Mouse (Mus musculus): ENCODE results near the gene Stk40.
"Not testable (repeated sequence)": the region's sequence is repeated elsewhere in the genome, so short reads cannot be mapped to it uniquely, and the experiment has no call there.

Gene Stk40

DNA sequence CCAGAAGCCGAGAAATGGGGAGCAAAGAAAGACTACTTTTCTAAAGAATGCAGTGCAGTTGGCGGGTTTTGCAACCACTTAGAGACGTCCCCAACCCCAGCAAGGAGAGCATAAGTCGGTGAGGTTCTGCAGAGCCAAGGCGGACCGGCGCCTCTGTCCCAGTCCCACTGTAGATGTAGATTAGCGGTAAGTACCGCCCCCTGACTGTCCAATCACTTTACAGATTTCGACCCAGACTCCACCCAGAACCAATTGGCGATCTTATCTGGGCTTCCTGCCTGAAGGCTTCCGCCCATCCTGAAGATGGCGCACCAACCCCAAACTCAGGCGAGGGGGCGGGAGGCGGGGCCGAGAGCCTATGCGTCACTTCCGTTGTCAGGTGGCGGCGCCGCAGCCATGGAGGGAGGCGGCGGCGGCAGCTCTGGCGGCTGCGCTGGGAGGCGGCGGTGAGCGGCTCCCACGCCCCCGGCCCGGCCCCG is at the start of gene Stk40:
Gene Stk40 (plus strand): TSS at position 368 of the 479 bp plus-strand sequence.
- in situ Hi-C loops (cut with MboI, MseI) = loop anchor here in 1 of 2 experiments (5.0 kb wide), 1 partner anchor 914 kb away; no protein-coding TSS in a partner anchor

DNA sequence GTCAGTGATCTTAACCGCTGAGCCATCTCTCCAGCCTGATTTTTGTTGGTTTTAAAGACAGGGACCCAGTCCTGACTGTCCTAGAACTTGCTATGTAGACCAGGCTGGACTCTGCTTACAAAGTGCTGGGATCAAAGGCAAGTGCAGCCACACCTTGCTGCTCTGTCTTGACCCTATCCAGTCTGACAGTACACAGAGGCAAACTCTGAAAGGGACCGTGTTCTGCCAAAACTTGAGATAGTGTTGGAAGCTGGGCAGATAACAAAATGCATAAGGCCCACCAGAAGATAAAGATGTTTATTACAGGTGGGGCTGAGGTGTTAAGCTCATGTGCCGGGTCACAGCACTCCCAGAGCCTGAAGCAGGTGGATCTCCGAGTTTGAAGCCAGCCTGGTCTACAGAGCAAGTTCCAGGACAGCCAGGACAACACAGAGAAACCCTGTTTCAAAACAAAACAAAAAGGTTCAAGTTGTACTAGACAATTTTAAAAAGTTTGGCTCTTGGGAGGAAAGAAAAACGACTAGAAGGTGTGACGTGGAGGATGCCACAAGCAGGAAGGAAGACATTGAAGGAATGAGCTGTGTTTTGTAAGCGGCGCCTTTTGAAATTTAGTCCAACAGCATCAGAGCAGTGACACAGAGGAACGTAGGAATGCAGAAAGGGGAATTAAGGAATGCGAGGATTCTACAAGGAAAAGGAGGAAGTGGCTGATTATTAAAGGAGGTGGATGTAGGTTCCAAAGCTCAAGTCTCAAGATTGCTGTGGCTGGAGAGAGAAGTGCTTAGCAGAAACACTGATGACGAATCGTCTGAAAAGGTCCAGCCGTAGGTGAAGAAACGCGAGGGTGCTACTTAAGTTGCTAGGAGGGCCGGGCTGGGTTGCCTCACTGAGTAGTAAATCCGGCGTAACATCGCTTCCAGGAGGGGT is 46.3 kb upstream of the Stk40 start:
- in situ Hi-C loops (cut with MboI, MseI) = no loop called here

GRCm38 (mm10) chr4:126058134-126058996 is 45.4 kb upstream of the Stk40 start, which contains the start of gene Oscp1:
Oscp1 (plus strand) TSS chr4:126058565.
- in situ Hi-C loops (cut with MboI, MseI) = no loop called here

- in situ Hi-C loops (cut with MboI, MseI) = no loop called here
Observed at GRCm38 (mm10) chr4:126058997-126059362, 44.8 kb upstream of the Stk40 start.

- in situ Hi-C loops (cut with MboI, MseI) = no loop called here
Observed at GRCm38 (mm10) chr4:126062856-126063255, 40.9 kb upstream of the Stk40 start.

GRCm38 (mm10) chr4:126065241-126065640 is 38.5 kb upstream of the Stk40 start:
- in situ Hi-C loops (cut with MboI, MseI) = no loop called here

DNA sequence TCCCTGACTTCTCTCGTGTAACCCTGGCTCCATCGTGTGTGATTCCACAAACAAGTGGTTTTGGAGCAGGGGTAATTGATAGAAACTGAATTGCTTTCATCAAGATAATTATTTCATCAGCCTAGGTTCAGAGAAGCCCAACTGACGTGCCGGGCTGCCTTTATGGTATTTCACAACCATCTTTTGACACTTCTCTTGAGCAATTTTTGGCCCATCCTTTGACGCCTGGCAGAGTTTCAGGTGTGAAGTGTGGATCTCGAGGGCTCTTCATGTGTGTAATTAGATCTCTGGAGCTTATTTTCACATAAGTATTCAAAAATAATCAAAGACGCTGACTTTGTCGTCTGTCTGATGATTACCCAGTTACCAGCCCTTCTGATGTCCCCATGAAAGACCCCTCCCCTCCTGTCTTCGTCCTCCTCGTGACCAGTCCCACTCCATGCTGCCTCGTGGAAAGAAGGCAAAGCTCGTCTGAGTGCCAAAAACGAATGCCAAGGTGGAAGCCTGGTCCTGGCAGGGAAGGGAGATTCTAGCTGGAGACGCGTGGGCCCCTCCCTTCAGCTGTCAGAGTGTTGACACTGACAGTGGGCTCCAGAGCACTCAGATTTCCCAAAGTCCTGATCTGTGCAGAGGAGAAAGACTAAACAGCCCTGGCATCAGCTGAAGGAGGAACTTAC is 36.2 kb upstream of the Stk40 start:
- in situ Hi-C loops (cut with MboI, MseI) = no loop called here

DNA sequence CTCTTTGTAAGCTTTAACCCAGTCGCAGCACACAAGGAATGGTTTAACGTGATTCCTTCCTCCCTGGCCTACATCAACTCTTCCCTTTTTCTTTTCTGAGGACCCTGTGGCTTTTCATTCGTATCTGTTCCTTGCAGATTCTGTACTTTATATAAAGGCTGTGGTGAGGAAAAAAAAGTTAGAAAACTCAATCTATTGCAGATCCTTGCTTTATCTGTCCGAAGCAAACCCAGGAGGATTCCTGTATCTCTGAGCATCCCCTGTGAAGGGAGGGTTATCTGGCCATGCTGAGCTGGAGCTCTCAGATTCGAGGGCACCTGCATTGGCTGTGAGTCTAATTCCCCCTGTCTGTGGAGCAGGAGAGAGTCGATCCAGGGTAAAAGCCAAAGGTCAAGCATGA is 34.9 kb upstream of the Stk40 start:
- in situ Hi-C loops (cut with MboI, MseI) = no loop called here

DNA sequence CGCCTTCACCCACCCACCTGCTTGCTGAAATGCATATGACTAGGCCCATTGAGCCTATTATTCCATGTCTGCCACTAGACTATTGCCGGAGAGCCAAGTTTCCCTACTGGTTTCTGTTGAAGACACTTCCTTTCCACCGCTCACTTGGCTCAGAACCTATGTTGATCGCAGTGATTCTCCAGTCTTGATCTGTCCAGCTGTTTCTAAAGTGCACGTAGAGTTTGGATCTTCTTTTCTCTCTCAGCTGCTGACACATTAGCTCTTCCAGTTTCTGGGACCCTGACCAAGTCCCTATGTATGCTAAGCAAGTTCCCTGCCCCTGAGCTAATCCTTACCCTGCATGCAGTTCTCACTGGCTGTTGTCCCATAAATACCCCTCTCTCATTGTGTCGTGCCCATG is 25.9 kb upstream of the Stk40 start:
- in situ Hi-C loops (cut with MboI, MseI) = no loop called here

DNA sequence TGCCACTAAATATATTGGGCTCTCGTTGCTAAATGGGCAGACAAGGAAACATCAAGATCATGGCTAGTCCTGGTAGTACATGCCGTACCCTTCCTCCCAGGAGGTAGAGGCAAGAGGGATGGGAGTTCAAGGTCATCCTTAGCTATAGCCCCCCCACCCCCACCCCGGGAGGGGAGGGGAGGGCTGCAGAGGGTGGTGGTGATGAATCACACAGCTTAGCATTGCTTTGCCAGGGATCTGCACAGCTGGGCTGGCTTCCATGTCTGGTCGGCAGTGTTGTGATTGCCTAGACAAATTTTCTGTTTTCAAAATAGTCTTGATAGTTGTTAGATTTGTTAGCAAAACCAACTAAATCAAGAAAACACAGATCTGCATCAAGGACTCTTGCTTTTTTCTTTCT is 24.5 kb upstream of the Stk40 start:
- in situ Hi-C loops (cut with MboI, MseI) = no loop called here

DNA sequence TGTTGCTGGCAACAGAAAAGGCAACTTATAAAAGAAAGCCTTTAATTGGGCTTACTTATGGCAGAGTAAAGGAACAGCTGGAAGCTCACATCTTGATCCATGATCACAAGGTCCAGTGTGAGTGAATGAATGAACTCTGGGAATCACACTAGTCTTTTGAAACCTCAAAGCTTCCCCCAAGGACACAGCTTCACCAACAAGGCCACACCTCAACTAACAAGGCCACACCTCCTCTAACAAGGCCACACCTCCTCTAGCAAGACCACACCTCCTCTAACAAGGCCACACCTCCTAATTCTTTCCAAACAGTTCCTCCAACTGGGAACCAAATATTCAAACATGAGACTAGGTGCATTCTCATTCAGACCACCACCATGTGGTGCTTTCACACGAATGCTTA is 22.2 kb upstream of the Stk40 start:
- in situ Hi-C loops (cut with MboI, MseI) = no loop called here

- in situ Hi-C loops (cut with MboI, MseI) = no loop called here
Observed at GRCm38 (mm10) chr4:126083021-126083420, 20.7 kb upstream of the Stk40 start.

- in situ Hi-C loops (cut with MboI, MseI) = no loop called here
Observed at GRCm38 (mm10) chr4:126084382-126084781, 19.4 kb upstream of the Stk40 start.

DNA sequence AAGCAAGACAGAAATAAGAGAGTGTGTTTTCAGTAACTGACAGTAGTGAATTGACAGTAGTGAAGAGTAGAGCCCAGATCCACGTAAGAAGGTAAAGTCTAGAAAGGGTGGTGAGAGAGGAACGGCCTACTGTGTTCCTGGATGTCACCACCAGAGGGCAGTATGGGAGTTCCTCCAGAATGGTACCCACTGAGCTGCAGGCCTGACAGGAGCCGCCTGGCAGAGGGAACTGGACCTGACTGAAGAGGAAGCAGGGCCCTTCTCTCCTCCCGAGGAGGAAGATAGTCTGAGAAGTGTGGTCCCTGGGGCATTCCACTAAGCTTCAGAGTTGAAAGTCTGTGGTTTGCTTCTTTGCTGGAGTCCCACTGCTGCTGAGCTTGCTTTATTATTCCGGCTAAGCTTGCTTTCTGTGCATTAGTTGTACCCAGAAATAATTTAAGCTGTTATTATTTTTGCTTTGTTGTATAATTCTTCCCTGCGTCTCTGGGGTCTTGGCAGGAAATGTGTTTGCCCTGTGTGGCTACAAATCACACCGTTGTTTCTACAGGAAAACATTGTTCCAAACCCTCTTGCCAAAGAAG is 17.7 kb upstream of the Stk40 start:
- in situ Hi-C loops (cut with MboI, MseI) = loop anchor here (5.0 kb wide), 1 partner anchor 66 kb away; no protein-coding TSS in a partner anchor

- in situ Hi-C loops (cut with MboI, MseI) = no loop called here
Observed at GRCm38 (mm10) chr4:126090101-126090847, 13.5 kb upstream of the Stk40 start.

GRCm38 (mm10) chr4:126090848-126091124 is 13.0 kb upstream of the Stk40 start:
- in situ Hi-C loops (cut with MboI, MseI) = no loop called here

- in situ Hi-C loops (cut with MboI, MseI) = no loop called here
Observed at GRCm38 (mm10) chr4:126091873-126092272, 11.9 kb upstream of the Stk40 start.

DNA sequence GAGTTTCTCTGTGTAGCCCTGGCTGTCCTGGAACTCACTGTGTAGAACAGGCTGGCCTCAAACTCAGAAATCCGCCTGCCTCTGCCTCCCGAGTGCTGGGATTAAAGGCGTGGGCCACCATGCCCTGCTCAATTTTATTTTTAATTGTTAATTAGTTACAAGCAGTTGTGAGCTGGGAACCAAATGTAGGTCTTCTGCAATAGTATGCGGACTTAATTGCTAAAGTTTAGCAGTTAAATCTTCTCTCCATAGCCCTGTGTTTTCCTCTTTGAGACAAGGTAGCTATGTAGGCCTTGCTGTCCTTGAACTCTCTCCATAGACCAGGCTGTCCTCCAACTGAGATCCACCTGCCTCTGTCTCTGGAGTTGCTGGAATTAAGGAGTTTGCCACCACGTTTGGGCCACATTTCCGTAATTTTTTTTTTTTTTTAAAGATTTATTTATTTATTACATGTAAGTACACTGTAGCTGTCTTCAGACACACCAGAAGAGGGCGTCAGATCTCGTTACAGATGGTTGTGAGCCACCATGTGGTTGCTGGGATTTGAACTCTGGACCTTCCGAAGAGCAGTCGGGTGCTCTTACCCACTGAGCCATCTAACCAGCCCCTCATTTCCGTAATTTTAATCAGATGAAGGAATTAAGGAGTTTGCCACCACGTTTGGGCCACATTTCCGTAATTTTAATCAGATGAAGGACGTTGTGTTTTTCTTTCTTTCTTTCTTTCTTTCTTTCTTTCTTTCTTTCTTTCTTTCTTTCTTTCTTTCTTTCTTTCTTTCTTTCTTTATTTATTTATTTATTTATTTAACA is 7.9 kb upstream of the Stk40 start:
- in situ Hi-C loops (cut with MboI, MseI) = not testable (repeated sequence)

DNA sequence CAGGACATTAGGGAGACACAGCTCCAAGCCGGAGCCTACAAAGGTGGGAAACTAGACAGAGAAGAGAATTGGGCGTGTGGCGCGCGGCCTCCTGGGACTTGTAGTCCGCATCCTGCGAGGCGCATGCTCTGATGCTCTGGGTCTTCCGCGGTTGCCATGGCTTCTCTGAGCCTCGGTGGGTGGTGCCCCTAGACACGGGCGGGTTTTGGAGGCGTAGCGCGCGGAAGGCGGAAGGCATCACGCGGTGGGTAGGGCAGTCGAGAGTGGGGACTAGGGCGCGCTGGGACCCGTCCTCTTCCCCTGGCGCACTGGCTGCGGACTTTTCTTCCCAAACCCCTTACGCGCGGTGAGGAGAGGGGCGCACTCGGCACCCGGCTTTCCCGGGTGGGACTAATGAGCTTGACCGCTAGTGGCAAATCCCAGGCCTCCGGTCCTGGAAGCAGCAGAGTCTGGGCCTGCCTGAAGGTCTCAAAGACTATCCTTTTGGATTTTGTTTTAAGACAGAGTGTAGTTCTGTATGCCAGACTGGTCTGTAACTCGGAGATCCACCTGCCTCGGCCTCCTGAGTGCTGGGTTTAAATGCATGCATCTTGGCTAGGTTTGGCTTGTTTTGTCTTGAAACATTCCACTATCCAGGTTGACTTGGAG is 7.2 kb upstream of the Stk40 start, which contains the start of gene Lsm10:
Gene Lsm10 (plus strand): TSS at position 160 of the 648 bp plus-strand sequence.
- in situ Hi-C loops (cut with MboI, MseI) = no loop called here
